Mouse (Mus musculus) kidney, embryonic 16.5 days (tissue): ENCODE data around the gene Fam104a. TPM values are rescaled to one million over a fixed set of nuclear protein-coding genes. Genes with fewer than 3 reads are reported as not detected.

Source experiments
- ATAC-seq: fragments of 200-750 bp; cut with Nextera tagmentation; 2 replicates; pipeline ENCODE4 v1.8.0; 2017; ENCODE audit warnings: moderate TSS enrichment; ENCODE audit not compliant: low FRiP score, low TSS enrichment
- H3K27ac ChIP-seq: fragments of 300-500 bp; sonication (generic); 2 replicates; pipeline ENCODE4 v1.5.1; 2014; ENCODE audit warnings: low read length
- H3K27me3 ChIP-seq: fragments of 300-500 bp; sonication (generic); 2 replicates; pipeline ENCODE4 v1.6.1; 2014; ENCODE audit warnings: low read length, control low read depth, mixed read lengths; ENCODE audit not compliant: insufficient read depth
- H3K36me3 ChIP-seq: fragments of 300-500 bp; sonication (generic); 2 replicates; pipeline ENCODE4 v1.6.1; 2014; ENCODE audit warnings: low read length, control low read depth, mixed read lengths; ENCODE audit not compliant: insufficient read depth
- H3K4me1 ChIP-seq: fragments of 300-500 bp; sonication (generic); 2 replicates; pipeline ENCODE4 v1.6.1; 2014; ENCODE audit warnings: low read length, control low read depth, mixed read lengths; ENCODE audit not compliant: insufficient read depth
- H3K4me2 ChIP-seq: fragments of 300-500 bp; sonication (generic); replicated peaks from 2 replicates; pipeline ENCODE4 v1.6.1; 2014; ENCODE audit warnings: low read depth, low read length
- H3K4me3 ChIP-seq: fragments of 300-500 bp; sonication (generic); 2 replicates; pipeline ENCODE4 v1.5.1; 2014; ENCODE audit warnings: mild to moderate bottlenecking, low read length
- H3K9ac ChIP-seq: fragments of 300-500 bp; sonication (generic); replicated peaks from 2 replicates; pipeline ENCODE4 v1.6.1; 2014; ENCODE audit warnings: low read length
- H3K9me3 ChIP-seq: fragments of 300-500 bp; sonication (generic); 2 replicates; pipeline ENCODE4 v1.6.1; 2016; ENCODE audit warnings: low read length, control low read depth
- WGBS: fragments of 180-500 bp; shearing (Covaris S2); extraction: QIAGEN DNeasy Blood & Tissue Kit; methylation state at CpG from one replicate; pipeline ENCODE4 v1.1.7; 2014; 5-methylcytosine and 5-hydroxymethylcytosine counted together
- polyA plus RNA-seq: library from polyadenylated mRNA; unstranded; fragments of >200 nt; fragmentation: Nextera tagmentation; extraction: Ambion mirVana; gene quantifications from 2 replicates; pipeline ENCODE4 v1.2.1, GENCODE M21; 2015

The Fam104a gene
- 43.8 and 45.7 TPM in 2 replicates for polyA plus RNA-seq

DNA sequence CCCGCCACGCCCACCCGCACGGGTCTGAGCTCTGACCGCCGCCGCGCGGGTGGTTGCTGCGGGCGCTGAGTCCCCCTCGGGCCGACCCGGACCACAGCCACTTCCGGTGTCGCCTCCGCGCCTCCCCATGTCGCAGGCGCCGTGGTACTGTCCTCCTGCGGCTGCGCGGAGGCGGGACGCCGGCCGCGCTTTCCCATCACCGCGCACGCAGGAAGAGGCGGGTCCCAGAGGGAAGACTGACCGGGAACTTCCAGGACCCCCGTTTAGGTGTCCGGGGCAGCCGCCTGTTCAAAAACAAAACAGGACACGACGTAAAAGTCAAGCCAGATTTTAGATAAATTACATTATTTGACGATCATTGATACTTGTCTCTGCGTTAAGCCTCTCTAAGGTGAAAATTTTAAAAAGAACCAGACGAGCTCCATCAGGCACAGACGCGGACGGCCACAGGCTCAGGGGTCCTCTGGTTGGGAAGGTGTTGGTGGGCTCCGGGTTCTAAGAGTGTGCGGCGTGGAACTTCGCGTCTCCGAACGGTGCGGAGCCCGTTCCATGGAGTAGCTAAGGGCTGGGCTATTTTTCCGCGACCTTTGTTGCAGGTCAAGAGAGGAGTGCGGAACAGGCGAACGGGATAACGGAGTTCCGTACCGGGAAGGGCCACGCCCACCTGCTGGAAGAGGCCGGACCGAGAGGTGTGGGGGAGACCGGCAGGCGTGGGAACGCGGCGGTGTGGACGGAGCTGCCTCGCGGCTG is at the start of gene Fam104a, which contains the start of gene D11Wsu47e:
Fam104a (minus strand) TSS at position 199 of the 750 bp plus-strand sequence.
D11Wsu47e (plus strand) TSS at position 456 of the 750 bp plus-strand sequence.
- Histone ChIP-seq H3K36me3 (peaks cover 16% of the 10 kb centered on the region), H3K27me3 (no peaks in the 10 kb centered on the region), H3K9ac (peak within 1 kb of the TSS; percentile 94), H3K4me1 (peaks cover 34% of the 10 kb centered on the region), H3K9me3 (no peaks in the 10 kb centered on the region), H3K4me2 (peak within 1 kb of the TSS; percentile 84), H3K4me3 (peak within 1 kb of the TSS; percentile 98), H3K27ac (peak within 1 kb of the TSS; percentile 97)
- peak; percentile 95 for ATAC-seq
- WGBS, result under 1% methylated on average over 70 of the region's 73 CpGs

GRCm38 (mm10) chr11:113731945-113732612 is 48.1 kb upstream of the Fam104a start:
- Histone ChIP-seq H3K27ac (peak overlapping the region; percentile 89; the same call in 1 of the 2 replicates), H3K36me3 (peaks cover 19% of the 10 kb centered on the region), H3K9ac (no peak overlapping the region), H3K4me2 (no peak overlapping the region), H3K9me3 (no peaks in the 10 kb centered on the region), H3K4me3 (no peak overlapping the region), H3K4me1 (peaks cover 93% of the 10 kb centered on the region), H3K27me3 (no peaks in the 10 kb centered on the region)
- WGBS, result 86% methylated on average over 10 of the region's 10 CpGs
- no peak for ATAC-seq

DNA sequence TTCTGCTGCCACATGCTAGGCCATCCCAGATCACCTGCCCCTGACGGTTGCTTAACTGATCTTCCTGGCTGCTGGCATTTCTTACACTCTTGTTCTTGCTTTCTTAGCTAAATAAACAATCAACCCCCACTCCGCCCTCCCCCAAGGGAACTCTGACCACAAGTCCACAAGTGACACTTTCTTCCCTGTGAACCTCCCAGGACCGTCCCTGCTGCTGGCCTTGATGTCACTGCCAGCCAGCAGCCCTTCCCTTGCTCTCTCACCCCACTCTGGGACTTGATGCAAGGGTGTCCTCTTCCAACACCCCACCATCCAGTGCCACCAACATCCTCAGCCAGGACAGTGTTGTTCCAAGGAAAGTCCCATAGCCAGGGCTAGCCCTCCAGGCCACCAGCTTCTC is 46.9 kb upstream of the Fam104a start:
- Histone ChIP-seq H3K4me3 (no peak overlapping the region), H3K36me3 (peaks cover 29% of the 10 kb centered on the region), H3K4me2 (no peak overlapping the region), H3K9ac (0 out of 2 replicates have a peak overlapping the region, but pooled peaks have one; percentile 37), H3K9me3 (no peaks in the 10 kb centered on the region), H3K27ac (no peak overlapping the region), H3K27me3 (no peaks in the 10 kb centered on the region), H3K4me1 (peaks cover 96% of the 10 kb centered on the region)
- no peak for ATAC-seq
- 51% methylated on average over 3 of the region's 3 CpGs for WGBS

DNA sequence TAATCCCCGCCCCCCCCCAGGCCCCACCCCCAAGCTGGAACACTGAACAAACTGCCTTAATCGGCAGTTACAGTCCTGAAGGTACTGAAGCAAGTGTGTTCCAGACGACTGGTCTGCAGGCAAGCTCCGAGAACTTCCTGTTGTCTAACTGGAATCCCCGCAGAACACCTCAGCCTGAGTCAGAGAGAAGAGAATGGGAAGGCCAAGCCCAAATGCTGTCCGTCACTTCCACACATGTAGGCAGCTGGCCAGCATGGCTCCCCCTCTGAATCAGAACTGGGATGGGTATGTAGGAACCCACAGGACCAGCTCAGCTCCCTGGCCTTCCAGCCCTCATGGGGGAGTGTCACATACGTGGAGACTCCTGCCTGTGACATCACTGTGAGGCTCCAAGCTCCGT is 46.0 kb upstream of the Fam104a start:
- H3K9ac ChIP-seq, result no peak overlapping the region
- H3K4me1 ChIP-seq, result peaks cover 95% of the 10 kb centered on the region
- ATAC-seq, result no peak
- no peaks in the 10 kb centered on the region for H3K27me3 ChIP-seq
- no peak overlapping the region; the same call in 1 of the 2 replicates for H3K4me2 ChIP-seq
- no peaks in the 10 kb centered on the region for H3K9me3 ChIP-seq
- 18% methylated on average over 8 of the region's 8 CpGs for WGBS
- peaks cover 30% of the 10 kb centered on the region for H3K36me3 ChIP-seq
- peak overlapping the region; percentile 19 for H3K27ac ChIP-seq
- no peak overlapping the region for H3K4me3 ChIP-seq

GRCm38 (mm10) chr11:113729239-113729638 is 45.3 kb upstream of the Fam104a start:
- H3K27ac ChIP-seq, result peak overlapping the region; percentile 19
- peaks cover 88% of the 10 kb centered on the region for H3K4me1 ChIP-seq
- H3K27me3 ChIP-seq, result no peaks in the 10 kb centered on the region
- no peak overlapping the region for H3K4me3 ChIP-seq
- WGBS, result 48% methylated on average over 21 of the region's 21 CpGs
- H3K9ac ChIP-seq, result no peak overlapping the region
- no peak; the same call in 1 of the 2 replicates for ATAC-seq
- peaks cover 33% of the 10 kb centered on the region for H3K36me3 ChIP-seq
- H3K9me3 ChIP-seq, result no peaks in the 10 kb centered on the region
- no peak overlapping the region for H3K4me2 ChIP-seq

DNA sequence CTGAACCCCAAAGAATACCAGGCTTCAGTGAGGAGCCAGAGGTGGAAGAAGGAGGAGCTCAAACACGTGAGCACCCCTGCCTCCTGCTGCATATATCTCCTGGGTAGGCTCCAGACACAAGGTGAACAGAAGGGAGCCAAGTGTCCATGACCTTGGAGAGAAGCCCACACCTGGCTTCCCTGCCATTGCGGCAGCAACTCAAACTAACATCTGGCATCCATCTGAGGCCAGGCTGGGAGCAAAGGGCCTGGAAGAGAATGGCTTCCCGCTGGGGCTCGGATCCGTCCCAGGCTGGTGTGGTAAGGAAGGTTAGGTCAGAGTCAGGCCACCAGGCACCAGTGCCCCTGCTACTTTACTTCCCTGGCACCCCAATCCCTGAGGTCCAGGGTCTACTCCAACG is 44.0 kb upstream of the Fam104a start:
- Histone ChIP-seq H3K4me1 (peaks cover 77% of the 10 kb centered on the region), H3K4me2 (no peak overlapping the region), H3K27ac (peak overlapping the region; percentile 74), H3K9ac (peak overlapping the region; percentile 35; the same call in 1 of the 2 replicates), H3K9me3 (no peaks in the 10 kb centered on the region), H3K27me3 (no peaks in the 10 kb centered on the region), H3K36me3 (peaks cover 33% of the 10 kb centered on the region), H3K4me3 (no peak overlapping the region)
- ATAC-seq, result no peak
- WGBS, result 47% methylated on average over 6 of the region's 6 CpGs

DNA sequence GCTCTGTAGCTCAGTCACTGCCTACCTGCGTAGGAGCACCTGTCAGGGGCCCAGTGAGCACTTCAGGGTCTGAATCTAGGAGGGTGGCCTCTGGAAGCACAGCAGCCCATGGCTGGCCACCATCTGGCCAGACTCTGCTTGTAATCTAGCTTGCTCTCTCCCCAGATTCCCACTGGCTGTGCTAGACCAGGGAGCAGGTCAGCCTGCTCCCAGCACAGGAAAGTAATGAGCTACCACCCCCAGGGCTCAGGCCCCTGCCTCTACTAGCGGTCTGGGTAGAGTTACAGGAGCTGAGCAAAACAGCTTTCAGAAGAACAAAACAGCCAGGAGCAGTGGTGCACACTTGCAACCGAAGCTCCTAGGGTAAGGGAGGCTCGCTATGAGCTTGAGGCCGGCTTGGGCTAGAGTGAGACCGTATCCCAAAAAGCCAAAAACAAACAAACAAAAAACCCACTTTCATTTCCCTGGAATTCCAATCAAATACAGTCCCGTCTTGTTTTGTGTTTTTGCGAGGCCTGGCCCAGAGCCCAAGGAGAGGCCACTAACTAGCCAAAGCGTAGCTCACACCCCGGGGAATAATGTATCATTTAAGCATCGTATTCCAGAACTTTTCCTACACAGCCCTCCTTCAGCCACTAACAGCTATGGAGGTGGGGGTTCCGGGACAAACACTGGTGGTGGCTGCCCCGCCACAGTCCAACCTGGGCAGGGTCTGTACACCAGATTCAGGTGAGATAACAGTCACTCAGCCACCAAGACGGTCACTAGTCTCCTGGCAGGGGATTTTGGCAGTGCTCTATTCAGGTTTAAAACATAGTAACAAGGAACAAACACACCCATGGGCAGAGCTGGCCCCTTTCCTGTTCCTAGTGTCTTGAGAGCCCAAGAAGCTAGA is 43.3 kb upstream of the Fam104a start:
- peaks cover 33% of the 10 kb centered on the region for H3K36me3 ChIP-seq
- WGBS, result 53% methylated on average over 14 of the region's 14 CpGs
- no peak overlapping the region; the same call in 1 of the 2 replicates for H3K9ac ChIP-seq

GRCm38 (mm10) chr11:113725235-113726048 is 41.5 kb upstream of the Fam104a start:
- peak; percentile 47 for ATAC-seq
- H3K4me2 ChIP-seq, result no peak overlapping the region

More for the DNA sequence above, 43.3 kb upstream of the Fam104a start:
- no peak for ATAC-seq
- no peaks in the 10 kb centered on the region for H3K27me3 ChIP-seq
- no peak overlapping the region for H3K4me2 ChIP-seq
- peak overlapping the region; percentile 74 for H3K27ac ChIP-seq
- H3K9me3 ChIP-seq, result no peaks in the 10 kb centered on the region
- peaks cover 76% of the 10 kb centered on the region for H3K4me1 ChIP-seq
- no peak overlapping the region for H3K4me3 ChIP-seq

More at GRCm38 (mm10) chr11:113725235-113726048, 41.5 kb upstream of the Fam104a start:
- Histone ChIP-seq H3K9me3 (no peaks in the 10 kb centered on the region), H3K27me3 (no peaks in the 10 kb centered on the region), H3K4me3 (no peak overlapping the region), H3K4me1 (peaks cover 60% of the 10 kb centered on the region), H3K27ac (peak overlapping the region; percentile 76), H3K36me3 (peaks cover 33% of the 10 kb centered on the region), H3K9ac (no peak overlapping the region)
- 52% methylated on average over 4 of the region's 4 CpGs for WGBS
